Mouse (Mus musculus) right cerebral cortex, postnatal 10 days (tissue): Measurements from ENCODE around the gene 6430571L13Rik.

ENCODE experiments used
- DNase-seq, 2 experiments: peaks; one replicate each; pipeline ENCODE4 v3.0.0; 2021; ENCODE audit warnings: low spot score in 2 of 2

6430571L13Rik gene

GRCm38 (mm10) chr9:107307099-107307872 is 33.1 kb upstream of the 6430571L13Rik start:
- DNase-seq = no peak

- DNase-seq = peak in 1 of 2 experiments; percentile 46
Observed at GRCm38 (mm10) chr9:107307886-107308285, 32.5 kb upstream of the 6430571L13Rik start.

DNA sequence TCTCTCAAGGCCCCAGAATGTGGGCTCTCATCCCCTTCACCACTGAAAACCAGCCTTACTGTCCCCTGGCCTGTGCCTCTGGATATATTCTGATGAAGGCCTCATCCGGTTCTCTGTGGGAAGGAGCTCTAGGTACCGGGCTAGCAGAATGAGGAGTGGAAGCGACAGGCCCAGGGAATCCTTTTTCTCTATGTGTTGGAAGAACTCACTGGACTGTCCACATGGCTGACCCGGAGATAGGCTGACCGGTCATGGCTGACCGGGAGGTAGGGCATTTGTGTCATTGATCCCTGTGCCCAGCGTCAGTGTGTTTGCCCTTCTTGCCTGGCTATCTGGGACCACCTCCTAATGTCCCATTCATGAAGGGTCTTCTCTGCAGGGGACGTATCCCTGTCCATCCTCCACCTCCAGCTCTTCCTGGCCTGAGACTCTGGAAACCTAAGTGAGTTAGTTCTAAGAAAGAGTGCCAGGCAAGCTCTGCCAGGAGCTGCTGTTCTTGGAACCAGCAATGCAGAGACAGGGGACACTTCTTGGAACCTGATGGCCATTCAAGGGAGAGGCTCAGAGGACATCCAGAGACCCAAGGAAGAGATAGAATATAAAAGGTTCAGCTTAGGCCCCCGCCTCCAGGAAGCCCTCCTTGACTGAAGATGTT is 31.9 kb upstream of the 6430571L13Rik start:
- DNase-seq = no peak

- no peak for DNase-seq
Observed at GRCm38 (mm10) chr9:107309171-107309570, 31.2 kb upstream of the 6430571L13Rik start.

- no peak for DNase-seq
Observed at GRCm38 (mm10) chr9:107309600-107309999, 30.8 kb upstream of the 6430571L13Rik start.

DNA sequence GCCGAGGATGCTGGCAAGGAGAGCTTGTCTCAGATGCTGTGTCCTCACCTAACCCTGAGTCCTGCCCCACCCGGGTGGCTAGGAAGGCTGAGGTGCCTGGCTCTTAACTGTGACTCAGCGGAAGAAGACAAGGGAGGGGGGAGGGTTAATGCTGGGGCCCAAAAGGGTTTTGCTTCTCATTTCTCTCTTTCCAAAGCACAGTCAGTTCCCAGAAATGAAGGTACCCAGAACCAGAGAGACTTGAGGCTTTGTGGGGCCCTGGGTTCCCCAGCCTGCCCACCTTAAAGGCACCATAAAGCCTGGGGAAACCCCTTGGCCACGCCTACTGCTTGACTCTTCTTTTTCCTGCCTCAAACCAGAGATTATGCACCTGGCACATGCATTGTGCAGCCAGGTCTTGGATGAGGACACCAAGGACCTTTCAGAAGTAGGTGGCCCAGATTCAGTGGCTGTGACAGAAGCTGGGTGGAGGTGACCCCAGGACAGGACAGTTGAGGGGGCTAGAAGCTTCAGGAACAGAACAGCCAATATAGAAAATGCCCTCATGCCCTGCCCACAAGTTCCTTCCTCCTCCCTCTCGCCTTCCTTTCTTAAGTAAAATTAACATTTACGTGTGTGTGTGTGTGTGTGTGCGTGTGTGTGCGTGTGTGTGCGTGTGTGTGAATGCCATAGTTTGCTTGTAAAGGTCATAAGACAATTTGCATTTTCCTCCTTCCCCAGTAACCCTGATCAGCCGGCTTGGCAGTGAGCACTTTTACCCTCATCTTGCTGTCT is 27.4 kb upstream of the 6430571L13Rik start:
- DNase-seq = no peak

- no peak for DNase-seq
Observed at GRCm38 (mm10) chr9:107313926-107314325, 26.5 kb upstream of the 6430571L13Rik start.

GRCm38 (mm10) chr9:107315791-107316190 is 24.6 kb upstream of the 6430571L13Rik start:
- no peak for DNase-seq

DNA sequence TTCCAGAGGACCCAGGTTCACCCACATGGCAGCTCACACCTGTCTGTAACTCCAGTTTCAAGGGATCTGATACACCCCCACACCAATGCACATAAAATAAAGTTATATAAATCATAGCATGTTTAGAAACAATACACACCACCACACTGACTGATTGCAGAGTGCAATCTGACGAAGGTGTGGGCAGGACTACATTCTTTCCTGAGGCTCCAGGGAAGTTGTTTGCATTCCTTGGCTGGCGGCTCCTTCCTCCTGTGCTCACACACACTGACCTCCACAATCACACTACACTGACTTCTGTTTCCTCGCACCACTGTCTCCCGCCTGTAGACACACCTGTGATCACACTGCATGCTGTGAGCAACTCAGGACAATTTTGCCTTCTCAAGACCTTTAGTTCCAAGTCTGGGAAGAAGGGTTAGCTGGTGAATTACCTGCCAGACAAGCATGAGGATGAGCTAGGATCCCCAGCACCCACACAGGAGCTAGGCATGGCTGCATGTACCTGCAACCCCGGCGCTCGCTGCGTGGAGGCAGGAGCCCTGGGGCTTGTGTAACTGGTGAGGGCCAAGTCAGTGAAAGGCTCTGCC is 17.8 kb upstream of the 6430571L13Rik start:
- DNase-seq = no peak

DNA sequence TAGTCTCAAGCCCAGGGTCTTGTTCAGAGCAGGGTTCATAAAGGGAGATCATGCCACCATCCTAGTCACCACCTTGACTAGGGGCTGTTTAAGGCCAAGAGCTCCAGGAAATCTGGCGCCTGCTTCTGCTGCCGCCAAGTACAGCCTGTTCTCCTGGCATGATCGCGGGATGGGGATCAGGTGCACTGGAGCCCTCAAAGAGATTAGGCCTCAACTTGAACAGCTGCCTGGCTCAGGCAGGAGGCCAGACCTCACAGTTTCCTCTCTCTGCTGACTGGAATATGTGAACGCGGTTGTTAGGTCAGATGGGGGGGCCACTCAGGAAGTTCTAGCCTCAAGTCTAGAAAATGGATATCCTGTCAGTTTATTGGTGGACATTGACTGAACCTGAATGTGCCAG is 16.8 kb upstream of the 6430571L13Rik start:
- DNase-seq = peak; percentile 59 to 69

GRCm38 (mm10) chr9:107324799-107325561 is 15.4 kb upstream of the 6430571L13Rik start:
- DNase-seq = no peak

DNA sequence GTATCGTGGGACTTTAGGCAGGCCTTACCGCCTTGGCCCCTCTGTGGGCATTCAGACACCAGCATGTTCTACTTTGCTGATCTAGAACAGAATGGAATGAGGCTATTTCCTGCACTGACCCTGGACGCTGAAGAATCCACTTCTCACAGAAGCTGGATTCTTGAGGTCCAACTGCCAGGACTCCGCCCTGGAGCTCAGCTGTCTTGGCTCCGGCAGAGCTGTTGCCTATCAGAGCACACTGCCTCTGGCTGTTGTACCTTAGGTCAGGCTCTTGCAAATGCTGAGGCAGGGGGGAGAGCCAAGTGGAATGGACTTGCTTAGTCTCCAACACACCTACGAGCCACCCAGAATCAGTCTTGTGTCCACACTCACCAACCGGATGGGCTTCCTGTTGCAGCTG is 14.5 kb upstream of the 6430571L13Rik start:
- no peak for DNase-seq

DNA sequence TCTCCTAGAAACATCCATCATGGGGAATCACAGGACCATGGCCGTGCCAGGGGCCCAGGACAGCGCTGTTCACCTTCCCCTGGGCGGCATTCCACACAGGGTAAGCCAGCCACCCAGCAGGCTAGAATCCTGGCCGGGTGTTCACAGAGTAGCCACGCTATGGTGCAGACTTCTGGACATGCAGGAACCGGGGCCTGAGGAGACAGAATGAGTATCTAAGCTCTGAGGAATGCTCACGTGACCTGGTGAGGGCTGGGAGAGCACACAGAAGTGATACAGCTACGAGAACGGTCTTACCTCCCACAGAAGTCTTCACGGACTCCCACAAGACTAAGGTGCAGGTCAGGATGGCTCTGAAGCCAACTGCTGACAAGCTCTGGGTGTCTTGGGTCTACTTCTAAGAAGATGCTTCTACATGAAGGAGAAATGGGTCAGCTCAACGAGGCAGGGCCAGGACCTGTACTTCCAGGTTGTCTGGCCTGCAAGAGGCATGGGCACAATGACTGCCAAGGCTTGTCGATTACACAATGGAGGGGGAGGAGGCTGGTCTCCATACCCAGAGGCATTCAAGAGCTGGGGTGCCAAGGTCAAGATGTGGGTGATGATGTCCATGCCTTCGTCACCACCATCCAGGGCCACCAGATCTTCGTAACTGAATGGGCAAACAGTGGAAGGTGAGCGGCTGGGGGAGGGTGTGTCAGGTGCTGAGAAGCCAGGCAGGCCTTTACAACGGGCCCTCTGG is 12.4 kb upstream of the 6430571L13Rik start:
- DNase-seq = no peak

DNA sequence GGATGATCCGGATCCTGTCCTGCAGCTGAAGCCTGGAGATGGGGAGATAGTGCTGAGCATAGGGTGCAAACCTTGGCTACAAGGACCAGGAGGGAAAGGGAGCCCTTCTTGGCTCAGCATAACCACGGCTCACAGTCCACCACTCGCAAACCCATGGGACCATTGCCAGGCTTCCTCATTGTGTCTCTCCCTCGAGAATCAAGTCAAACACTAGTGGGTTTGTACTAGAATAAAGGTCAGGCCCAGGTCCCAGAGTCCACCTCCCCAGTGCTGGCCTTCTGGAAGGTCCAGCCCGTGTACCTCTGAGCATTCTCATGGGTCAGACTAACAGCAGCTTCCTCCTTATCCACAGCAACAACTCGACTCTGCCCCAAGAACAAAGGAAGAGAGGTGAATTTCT is 9.6 kb upstream of the 6430571L13Rik start:
- DNase-seq = no peak

GRCm38 (mm10) chr9:107333686-107334085 is 6.7 kb upstream of the 6430571L13Rik start:
- DNase-seq = no peak

- DNase-seq = no peak
Observed at GRCm38 (mm10) chr9:107334356-107334755, 6.0 kb upstream of the 6430571L13Rik start.

DNA sequence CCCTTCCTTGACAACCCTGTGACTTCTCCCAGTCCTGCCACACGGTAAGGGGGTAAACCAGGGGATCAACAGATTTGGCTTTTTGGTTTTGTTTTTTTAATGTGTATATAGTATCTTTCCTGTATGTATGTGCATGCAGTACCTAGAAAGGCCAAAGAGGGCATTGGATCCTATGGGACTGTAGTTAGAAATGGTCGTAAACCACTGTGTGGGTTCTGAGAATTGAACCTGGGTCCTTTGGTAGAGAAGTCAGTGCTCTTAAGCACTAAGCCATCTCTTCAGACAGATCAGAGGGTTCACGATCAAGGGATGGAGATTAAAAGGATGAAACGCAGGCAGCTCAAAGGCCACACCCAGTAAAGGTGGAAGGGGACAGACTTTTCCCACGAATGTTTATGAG is 5.4 kb upstream of the 6430571L13Rik start:
- no peak for DNase-seq

DNA sequence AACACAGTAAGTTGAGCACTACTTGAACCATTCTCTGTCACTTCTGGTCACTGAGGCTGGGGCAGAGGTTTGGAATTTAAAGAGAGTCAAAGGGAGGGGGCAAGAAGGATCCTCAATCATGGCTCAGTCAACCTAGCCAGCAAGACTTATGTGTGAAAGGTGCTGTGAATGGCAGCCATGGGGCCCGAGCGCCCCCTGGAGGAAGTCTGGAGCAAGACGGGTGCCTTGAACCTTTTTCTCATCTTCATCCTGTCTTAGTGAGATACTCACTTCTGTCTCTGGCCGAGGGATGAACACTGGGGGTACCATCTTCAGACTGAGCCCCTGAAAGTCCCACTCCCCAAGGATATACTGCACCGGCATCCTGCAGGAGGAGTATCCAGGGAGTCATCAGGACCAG is 4.5 kb upstream of the 6430571L13Rik start:
- peak; percentile 62 to 66 for DNase-seq

GRCm38 (mm10) chr9:107336386-107336785 is 4.0 kb upstream of the 6430571L13Rik start:
- no peak for DNase-seq

- peak; percentile 85 to 91 for DNase-seq
Observed at GRCm38 (mm10) chr9:107338172-107338883, 2.1 kb upstream of the 6430571L13Rik start, which contains the start of gene Hemk1. Hemk1 (minus strand) TSS chr9:107338350.
